Mouse (Mus musculus) frontal cortex, postnatal 25 days (tissue): ENCODE data around the gene Phldb2.
A peak's percentile ranks its signal among the peaks of the same experiment; 100 is the strongest.

Experiments
- DNase-seq, 2 experiments: peaks; one replicate each; pipeline ENCODE4 v3.0.0; 2022; ENCODE audit warnings: low spot score in 2 of 2

Gene Phldb2

DNA sequence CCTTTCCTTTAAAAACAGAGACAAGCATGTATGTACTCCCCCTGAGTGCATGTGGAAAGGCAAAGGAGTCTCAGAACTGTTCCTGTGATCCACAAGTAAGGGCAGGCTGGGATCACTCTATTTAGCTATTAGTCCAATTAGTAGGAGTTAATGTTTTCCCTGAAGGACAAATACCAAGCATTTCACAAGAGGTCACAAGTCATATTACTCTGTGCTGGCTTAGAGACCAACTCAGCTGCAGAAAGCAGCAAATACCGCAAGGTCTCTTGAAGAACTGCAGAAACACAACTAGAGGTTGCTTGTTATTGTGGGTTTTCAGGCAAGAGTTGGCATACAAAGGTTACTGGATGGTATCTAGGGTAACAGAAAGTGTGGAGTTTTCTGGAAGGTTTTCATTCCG is 59.6 kb downstream of the Phldb2 start:
- DNase-seq, result no peak

DNA sequence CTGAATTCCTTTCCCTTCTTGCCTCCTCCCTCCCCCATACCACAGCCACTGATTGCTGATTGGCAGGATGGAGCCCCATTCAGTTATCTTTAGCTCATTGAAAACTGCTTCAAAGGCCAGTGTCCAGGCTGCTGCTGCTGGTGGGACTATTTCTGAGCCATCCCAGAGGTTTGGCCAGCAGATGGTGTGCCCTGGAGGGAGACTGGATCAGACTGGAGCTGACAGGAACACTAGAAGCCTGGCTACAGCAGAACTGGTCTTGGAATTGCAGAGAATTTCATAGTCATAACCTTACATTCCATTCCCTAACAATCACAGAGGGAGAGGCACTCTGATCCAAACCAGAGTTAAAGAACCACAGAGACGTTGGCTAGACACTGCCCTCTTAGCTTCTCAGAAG is 60.5 kb downstream of the Phldb2 start:
- DNase-seq, result no peak

DNA sequence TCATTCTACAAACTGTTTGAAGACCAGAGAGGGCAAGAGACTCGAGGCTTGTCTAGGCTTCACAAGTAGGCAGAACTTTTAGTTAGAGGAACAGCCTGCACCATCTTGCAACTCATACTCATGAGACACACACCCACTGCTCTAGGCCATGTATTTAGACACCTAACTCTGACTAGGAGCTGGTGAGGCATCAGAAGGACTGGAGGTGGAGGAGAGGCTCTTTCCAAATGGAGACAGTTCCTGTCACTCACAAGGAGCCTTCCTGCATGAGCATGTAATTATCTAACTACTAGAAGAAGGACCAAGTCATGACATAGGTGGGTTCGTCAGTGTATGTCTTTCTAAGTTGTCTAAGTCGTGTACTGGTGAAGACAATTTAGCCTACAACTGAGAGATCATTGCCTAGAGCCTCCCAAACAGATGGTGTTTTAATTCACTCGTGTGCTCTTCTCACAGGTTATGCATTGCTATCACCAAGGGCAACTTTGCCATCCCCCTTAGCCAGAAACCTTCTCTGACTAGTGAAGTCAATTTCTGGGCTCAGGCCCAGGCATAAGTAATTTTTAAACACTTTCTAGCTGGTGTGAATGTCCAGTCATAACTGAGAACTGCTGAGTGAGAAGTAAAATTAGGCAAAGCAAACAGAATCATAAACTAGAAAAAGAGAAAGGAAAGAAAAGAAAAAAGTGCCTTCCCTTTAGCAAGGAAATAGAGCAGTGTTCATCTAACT is 62.8 kb downstream of the Phldb2 start:
- DNase-seq, result no peak

DNA sequence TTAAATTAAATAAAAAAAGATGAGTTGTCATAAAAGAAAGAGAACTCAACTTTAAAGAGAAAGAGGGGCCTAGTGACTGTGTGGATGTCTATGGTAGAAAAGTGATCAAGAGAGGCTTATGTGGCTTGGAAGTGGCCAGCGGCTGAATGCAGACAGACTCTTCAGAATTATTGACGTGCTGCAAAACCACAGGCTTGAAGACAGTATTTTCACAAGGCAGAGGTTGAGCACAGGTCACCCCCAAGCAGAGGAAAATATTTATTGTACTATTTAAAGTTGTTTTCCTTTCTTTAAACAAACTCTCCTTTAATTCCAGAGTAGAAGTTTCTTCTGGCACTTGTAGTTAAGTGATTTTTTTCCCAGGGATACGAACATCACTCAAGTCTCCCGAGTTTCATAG is 63.8 kb downstream of the Phldb2 start:
- DNase-seq, result no peak

DNA sequence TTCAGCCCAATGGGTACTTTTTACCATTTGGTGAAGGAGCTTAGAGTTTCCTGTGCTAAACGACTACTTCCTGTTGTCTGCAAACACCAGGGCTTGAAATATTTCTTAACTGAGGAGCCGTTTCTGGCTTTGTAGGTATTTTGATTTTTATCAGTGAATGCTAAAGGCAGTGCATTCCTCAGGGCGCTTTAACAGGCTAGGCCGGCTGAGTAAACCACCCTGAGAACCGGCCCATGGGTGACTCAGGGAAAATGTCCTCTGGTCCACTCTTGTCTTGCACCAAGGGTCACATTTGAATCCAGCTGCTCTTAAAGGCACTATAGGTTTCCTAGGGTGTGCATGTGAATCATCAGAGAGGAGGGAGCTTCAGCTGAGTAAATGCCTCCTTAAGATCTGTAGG is 66.8 kb downstream of the Phldb2 start:
- DNase-seq, result no peak

DNA sequence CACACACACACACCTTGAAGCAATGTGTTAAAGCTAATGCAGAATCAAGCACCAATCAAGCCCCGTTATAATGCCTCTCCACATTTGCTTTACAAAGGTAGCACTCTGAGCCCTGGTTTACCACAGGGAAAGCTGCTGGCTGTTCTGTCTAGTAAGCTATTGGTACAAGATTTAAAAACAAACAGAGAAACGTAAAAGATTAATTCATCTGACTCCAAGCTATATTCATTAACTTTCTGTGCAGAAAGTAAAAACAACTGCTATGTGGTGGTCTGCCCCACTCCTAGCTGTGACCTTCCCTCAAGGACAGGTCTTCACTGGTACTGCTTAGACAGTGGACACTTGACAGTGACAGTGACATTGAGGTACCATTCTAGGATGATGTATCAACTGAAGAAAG is 69.2 kb downstream of the Phldb2 start:
- DNase-seq, result no peak

DNA sequence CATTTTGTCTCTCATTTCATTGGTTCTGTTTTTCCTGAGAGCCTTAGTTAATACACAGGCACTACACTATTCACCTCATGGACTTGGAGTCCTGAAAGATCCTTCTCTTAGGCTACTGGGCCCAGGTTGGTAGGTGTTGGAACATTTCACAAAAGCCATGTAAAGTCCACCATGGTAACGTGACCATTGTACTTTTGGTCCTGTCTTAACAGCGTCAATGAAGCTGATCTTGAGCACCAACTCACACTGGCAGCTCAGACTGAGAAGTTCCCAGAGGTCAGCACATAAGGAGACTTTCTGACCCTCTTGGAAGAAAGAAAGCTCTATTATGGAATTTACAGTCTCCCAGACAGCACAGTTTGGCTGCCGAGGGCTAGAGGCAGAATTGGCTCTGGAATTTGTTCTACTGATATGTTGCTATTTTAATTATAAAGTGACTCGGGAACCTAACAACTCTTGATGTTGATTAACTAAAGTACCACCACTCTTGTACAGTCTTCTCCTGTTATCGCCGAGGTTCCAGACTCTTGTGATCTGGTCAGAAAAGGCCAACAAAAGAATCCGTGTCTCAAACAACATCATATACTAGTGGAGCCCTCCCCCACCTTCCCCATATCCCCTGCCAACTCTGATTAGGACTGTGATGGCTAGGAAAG is 72.1 kb downstream of the Phldb2 start:
- DNase-seq, result no peak

DNA sequence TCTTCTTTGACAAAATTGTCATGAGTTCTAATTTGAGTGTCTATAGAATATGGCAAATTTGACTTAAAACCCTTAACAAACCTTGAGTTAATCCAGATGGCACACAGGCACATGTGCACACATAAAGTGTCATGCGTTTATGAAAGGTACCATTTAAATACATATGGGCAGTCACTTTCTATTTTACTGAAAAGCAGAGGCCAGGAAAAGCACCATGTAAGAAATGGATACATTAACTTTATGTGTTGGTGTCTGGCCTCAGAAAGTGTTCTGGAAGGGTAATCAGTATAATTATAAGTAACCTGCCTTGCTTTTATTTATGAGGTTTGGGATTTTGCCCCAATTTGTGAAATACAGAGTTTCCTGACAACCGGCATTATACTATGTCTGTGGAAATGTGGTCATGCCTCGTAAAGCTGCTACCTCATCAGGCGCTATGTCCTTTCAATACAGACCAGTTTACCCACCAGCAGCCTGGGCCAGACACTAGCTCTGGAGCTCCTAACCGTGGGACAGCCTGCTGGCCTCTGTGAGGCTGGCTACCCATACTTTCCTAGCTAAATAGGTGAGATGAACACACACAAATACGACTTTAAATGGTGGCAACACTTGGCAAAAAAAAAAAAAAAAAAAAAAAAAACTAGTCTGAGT is 73.2 kb downstream of the Phldb2 start:
- no peak for DNase-seq

DNA sequence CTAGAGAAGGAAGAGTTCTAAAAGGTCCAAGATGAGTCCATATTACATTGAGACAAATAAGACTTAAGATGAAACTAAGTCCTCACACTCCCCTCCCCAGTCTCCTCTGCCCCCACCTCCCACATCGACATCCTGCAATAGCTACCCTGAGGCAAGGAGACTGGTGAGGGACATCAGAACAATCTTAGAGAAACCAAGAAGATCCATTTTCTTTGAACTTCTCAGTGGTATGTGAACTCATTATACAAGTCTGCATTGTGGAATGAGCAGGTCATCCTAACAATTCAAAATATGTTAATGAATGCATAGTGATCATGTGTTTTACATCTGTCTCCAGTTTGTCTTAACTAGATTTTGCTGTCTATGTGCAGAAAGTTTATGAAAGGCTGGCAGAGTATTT is 75.7 kb downstream of the Phldb2 start:
- DNase-seq, result no peak

DNA sequence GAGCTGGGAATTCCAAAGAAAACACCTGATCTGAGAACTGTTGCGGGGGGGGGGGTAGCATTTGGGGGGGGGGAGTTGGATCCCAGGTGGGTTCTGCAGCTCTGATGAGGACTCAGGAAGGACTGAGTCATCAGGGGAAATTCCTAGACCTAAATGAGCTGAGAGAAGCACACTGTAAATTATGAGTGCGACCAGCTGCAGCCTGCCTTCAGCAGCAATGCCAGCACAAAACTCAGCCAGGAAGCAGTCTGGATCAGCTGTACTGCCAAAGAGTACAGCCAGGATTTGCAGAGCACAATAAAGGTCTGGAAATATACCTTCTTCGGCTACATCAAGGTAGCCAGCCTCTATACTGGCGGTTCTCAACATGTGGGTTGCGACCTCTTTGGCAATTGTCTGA is 76.2 kb downstream of the Phldb2 start:
- DNase-seq, result no peak

DNA sequence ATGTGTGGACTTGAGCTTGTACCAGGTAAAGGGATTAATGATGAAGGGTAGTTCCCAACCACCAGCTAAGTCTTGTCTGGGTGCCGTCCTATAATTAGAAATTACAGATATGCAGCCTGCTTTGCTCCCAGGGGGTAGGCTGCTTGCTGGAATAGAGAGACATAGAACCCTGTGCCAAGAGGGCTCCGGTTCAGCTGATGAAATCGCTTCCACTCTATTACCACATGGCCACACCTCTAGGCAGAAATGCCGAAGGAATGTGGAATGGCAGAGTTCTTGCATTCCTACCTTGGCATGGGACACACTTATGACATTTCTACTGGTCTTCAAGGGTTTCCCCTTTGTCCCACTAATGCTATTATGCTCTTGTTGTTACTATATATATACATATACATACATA is 80.0 kb downstream of the Phldb2 start:
- DNase-seq, result no peak

DNA sequence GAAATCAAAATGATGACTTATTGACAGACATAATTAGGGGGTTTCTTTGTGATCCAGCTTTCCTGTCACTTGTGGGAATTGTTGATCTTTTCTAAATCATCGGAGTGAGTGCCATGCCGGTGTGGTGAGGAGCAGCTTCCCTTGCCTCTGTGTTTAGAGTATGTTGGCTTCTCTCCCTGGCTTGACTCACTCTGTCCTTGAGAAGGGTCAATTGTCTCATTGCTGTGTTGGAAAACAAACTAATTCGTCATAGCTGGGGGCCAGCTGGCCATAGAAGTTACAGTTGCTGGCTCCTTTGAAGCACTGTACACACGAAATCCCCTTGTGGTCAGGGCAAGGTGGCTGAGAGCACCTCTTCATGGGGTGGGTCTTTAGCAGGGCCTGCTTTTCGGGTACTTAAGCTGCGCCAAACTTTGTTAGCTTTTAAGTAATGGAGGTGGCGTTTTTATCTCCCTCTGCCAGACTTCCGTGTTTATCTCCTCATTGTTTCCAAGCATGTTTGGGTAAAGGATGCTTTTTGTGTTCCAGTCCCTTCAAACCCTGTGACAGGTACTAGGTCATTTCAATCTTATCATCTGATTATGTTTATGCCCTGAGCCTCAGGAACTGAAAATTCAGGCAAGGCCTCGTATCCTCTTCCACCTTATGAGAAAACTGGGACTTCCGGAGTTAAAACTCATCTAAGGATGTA is 82.0 kb downstream of the Phldb2 start:
- no peak for DNase-seq

DNA sequence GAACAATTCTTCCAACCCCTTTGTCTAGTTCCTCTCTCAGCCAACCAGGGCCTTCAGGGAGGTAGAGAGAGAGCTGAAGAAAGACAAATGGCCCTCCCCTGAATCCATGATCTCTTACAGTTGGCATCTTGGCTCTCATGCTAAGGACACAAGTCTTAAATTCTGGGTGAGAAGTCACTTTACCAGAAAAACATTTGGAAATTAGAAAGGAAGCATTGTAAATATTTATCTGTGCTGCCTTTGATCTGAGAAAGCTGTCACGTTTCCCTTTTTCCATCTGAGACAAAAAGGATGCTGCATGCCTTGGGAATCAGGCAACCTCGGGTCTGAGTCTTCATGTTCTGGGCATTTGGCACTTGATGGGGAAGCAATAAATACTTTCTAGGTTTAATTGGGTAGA is 82.7 kb downstream of the Phldb2 start:
- DNase-seq, result no peak

DNA sequence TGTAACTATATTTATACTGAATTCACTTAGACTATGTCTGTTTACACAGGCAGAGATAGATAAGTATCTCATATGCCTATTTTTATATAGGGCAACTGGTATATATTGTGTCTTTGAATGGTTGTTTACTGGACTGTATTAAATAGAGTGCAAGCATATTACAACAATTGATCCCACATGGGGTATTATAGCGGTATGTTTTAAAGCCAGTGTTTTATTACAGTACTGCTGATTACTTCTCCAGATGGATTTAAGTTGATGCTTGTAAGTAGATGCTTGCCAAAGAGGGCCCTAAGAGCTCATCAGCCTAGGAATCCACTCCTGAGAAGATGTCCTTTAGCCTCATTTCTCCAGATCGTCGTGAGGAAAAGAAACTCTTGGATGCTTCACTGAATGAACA is 84.4 kb downstream of the Phldb2 start:
- no peak for DNase-seq

DNA sequence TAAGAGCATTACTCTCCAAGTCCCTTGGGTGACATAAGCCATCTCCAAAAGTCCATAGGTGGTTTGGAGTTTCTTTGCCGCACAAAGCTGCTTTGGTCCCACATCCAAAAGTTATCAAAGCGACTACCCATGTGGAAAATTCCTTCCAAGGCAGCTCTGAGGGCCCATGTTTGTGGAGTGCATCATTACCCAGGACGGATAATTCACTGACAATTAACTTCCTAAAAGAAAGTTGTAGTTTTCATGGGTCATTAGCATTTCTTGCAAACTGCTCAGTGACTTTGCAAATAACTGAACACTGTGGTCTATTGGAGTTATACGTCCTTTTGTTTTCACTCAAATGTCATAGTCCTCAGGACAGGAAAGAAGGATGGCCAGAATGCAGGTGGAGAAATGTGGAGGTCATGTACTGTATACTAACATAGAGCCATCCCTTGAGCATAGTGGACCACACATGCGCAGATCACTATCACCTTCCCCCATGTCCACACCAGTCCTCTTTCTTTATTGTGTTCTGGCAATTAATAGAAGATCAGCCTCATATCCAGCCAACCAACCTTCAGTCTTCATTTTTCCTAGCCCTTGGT is 96.0 kb downstream of the Phldb2 start:
- DNase-seq, result no peak

DNA sequence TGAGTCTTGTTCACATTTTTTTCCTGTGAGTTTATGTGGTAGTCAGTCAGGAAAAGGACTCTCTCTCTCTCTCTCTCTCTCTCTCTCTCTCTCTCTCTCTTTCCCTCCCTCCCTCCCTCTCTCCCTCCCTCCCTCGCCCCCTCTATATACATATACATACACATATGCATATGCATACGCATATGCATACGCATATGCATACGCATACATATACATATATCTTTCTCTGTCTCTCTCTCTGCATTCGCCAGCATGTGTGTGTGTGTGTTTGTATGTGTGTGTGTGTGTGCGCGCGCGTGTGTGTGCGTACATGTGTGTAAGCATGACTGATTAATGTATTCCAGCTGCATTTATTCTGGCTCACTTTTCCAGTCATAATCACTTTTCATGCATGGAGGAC is 98.9 kb downstream of the Phldb2 start:
- DNase-seq, result no peak

DNA sequence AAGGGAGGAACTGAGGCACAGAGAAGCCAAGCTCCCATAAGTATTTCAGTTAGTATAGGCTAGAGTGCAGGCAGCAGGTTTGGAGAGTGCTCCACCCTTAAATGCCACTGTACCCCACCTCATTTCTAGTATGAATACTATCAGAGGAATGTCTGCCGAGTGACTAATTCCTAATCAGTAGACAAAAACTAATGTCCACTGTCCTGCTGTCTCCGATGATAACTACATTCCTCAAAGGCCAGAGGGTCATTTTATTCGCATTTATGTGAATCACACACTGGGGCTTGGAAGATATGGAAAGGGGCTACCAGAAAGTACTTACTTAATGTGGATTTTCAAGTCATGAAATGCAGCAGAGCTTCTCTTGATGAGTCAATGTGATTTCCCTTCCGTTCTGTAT is 104.4 kb downstream of the Phldb2 start:
- DNase-seq, result no peak

DNA sequence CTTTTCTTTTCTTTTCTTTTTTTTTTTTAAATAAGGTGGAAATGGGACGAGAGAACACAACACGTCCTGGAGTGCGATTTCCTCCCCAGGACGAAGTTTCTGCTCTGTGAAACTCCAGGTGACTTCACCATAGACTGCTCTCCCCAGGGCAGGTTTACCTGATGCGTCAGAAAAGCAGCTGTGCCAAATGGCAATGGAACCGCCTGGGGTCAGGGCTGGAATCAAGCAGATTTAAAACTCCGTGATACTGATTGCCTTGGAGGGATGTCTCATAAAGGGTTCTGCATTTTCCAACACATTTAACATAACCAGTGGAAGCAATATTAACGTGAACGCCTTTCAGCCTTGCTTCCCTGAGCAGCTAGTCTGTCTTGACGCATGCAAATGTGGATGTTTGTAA is 108.5 kb downstream of the Phldb2 start:
- DNase-seq, result no peak

DNA sequence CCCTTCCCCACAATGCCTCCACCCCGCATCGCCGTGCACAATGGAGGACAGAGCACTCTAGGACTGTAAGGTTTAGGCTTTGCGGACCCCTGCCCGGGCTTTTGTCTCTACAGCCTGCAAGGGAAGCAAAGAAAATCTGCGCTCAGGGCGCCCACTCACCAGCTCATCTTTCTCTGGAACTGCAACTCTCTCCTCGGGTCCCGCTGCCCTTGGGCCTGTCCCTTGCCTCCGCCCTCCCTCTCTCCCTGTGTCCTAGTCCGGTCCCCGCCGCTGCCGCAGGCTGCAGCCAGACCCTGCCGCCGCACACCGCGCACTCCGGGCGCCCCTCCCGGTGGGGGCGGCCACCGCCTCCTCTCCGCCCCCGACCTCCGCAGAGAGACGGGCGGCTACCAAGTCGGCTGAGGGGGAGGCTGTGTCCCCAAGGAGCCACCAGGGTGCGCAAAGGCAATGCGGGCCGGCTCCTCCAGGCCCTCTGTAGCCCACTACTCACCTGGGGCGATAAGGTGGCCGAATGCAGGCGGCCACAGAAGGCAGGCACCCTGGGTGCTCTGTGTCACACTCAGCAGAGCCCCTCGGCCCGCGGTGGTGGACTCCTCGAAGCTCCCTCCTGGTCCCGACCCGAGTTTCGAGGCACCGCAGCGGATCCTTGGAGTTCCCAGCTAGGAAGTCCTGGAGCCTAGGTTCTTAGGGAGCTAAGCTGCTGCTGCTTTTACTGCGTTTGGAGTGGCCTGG is 109.2 kb downstream of the Phldb2 start:
- DNase-seq, result peak; percentile 33 to 42

DNA sequence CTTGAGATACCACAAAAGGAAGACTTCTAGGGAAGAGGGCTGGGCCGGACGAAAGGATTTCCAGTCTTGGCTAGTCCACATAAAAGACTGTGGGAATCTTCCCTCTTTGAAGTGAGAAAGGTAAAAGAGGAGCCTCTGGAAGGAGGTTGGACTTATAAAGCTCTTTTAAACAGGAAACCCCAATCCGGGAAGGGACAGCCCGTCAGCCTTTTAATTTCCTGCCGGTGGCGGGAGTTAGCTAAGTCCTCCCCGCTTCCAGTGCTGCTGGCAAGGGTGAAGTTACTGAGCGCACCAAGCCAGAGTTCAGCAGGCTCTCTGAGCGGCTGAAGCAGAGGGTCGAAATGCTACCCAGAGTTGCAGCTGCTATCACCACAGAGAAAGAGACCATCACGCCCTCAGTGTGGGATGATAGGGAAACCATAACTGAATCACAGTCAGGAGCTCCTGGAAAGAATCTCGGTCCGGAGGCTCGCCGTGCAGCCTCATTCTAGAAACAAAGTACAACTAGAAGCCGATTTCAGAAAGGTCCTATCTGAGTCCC is 110.0 kb downstream of the Phldb2 start:
- DNase-seq, result no peak

DNA sequence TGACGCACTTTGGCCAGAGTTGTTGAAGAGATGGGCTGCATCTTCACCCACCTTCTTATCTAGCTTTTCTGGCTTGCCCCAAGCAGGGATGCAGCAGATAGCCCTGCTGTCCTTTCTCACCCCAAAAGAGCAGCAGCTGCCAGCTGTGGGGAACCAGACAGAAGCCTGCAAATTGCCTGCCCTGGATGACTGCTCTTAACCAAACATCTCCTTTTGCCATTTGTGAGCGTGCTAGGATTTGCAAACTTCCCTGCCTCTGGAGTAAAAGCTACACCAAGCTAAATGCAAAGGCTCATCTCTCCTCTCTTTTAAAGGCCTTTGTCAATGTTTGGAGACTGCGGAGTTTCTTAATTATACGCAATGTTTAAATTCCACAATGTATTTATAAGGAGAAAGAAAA is 111.0 kb downstream of the Phldb2 start:
- DNase-seq, result no peak
